Mouse (Mus musculus): ENCODE results near the gene Hlx.

Hlx gene

DNA sequence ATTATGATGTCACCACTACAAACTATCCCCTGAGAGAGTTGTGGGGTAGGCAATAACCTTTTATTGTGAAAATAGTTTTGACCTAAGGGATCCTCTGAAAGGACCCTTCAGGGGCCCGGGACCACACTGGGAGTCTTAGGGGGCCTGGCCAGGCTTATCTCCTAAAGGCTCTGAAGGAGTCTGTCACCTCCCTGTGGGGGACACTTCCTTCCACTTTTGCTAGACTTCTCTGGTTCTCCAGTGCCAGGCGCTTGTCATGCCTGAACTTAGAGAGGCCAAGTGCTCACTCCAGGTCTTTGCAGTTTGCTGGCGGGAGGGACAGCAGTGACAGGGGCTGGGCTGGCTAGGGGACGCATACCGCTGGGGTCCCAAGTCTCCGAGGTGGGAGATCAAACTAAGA lies 16.3 kb downstream of the Hlx start:
- no peak for DNase-seq (ENCODE audit: low spot score)

DNA sequence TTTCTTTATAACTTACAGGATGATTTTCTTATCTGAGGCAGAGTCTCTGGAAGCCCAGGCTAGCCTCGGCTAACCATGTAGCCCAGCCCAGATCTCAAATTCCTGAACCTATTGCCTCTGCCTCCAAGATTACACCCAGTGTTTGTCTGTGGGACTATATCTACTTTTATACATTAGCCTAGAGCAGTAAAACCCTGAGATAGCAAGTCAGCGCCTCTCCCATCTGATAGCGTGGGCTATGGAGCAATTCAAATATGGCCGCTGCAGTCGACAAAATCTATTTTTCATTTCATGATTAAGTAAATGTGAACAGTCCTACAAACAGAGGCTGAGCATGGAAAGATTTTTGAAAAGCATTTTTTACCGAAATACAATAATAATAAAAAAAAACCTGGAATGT lies 16.7 kb downstream of the Hlx start:
- DNase-seq (ENCODE audit: low spot score): no peak

GRCm38 (mm10) chr1:184714515-184714914 lies 17.9 kb downstream of the Hlx start:
- DNase-seq (ENCODE audit: low spot score): no peak

GRCm38 (mm10) chr1:184713716-184714115 lies 18.7 kb downstream of the Hlx start:
- no peak for DNase-seq (ENCODE audit: low spot score)

DNA sequence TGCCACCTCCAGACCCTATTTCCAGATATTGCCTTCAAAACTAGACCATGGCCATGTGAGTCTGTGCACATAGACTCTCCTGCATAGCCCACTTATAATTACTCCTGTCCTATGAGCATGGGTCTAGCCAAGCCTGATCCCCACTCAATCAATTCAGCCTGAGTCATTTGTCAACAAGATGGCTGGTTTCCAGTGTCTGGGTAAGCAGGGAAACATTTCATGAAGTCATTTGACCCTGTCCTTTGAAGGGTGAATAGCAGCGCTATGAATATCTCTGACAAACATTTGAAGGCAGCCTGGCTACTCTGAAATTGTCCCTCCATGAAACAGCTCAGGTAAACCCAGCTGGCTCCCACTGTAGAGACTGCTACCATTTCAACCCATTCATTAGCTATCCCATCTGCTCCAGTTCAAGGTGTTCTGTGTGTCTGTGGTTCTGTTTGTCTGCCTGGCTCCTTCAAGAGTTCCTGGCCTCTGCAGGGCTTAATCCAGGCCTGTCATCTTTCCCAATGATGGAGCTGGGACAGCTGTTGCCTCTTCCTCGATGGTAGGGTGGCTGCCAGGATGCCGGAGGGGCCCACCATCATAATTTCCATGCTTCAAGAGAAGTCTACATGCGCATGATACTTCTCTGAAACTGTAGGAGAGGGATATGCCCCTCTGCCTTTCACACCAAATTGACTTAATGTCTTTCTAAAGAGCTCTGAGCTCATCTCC lies 24.7 kb downstream of the Hlx start:
- DNase-seq (ENCODE audit: low spot score): no peak

- DNase-seq (ENCODE audit: low spot score): no peak
Observed at GRCm38 (mm10) chr1:184704901-184705300, 27.5 kb downstream of the Hlx start.

- DNase-seq (ENCODE audit: low spot score): no peak
Observed at GRCm38 (mm10) chr1:184699295-184699694, 33.1 kb downstream of the Hlx start.

GRCm38 (mm10) chr1:184695451-184695850 lies 37.0 kb downstream of the Hlx start:
- DNase-seq (ENCODE audit: low spot score): no peak

- DNase-seq (ENCODE audit: low spot score): no peak
Observed at GRCm38 (mm10) chr1:184692204-184692904, 40.1 kb downstream of the Hlx start.

DNA sequence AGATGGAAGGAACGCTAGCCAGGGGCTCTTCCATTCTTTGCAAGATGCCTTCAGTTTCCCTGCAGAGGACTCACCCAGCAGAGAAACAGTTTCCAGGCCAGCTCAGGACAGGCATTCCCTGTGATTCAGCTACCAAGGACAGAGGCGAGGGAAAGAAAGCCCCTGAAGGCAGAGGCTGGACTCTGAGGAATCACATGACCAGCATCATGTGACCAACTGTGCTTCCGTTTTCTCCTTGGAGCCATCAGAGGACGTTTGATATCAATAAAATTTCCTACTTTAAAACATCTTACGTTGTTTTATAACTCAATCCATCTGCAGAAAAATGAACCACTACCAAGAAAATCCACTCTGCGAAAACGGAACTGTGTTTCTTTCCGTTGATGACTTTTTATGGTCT lies 41.2 kb downstream of the Hlx start:
- DNase-seq (ENCODE audit: low spot score): no peak

GRCm38 (mm10) chr1:184688026-184688425 lies 44.4 kb downstream of the Hlx start:
- DNase-seq (ENCODE audit: low spot score): no peak

GRCm38 (mm10) chr1:184687512-184687911 lies 44.9 kb downstream of the Hlx start:
- DNase-seq (ENCODE audit: low spot score): no peak

- DNase-seq (ENCODE audit: low spot score): no peak
Observed at GRCm38 (mm10) chr1:184683541-184683940, 48.9 kb downstream of the Hlx start.

GRCm38 (mm10) chr1:184679416-184679965 lies 52.9 kb downstream of the Hlx start:
- DNase-seq (ENCODE audit: low spot score): no peak

GRCm38 (mm10) chr1:184677641-184678040 lies 54.8 kb downstream of the Hlx start:
- no peak for DNase-seq (ENCODE audit: low spot score)
